Mouse (Mus musculus): ENCODE results near the gene Gm6583. TPM values are rescaled to one million over a fixed set of nuclear protein-coding genes. Genes with fewer than 3 reads are reported as not detected.

Gene Gm6583
- polyA plus RNA-seq, 1 experiment from 2014 or later = 0.26 TPM

DNA sequence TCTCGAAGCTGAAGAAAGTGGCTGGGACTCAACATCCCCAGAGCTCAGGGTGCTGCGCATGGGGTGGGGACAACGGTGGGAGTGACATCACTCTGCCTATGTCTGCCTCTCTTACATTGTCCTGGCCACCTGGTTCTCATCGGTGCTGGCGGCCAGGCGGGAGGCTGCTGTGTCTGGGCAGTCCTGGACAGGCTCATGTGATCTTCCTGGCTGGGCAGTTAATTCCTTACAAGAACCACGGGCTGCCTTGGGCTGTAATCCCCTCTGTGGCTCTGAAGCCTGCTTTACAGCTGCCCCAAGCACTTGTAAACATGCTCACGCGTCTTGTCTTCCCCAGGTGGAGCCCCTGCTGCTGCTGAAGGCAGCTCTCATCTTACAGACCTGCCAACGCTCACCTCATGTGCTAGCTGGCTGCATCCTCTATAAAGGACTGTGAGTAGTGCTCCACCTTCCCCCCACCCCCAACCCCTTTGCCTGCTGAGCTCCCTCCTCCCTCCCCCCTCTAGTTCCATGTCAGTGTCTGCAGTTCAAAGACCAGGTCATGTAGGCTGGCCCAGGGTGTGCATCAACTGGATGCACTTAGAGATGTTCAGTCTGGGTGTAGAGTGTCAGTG is 8.5 kb upstream of the Gm6583 start:
- no peak for ATAC-seq (ENCODE audit: low FRiP score)
- Histone ChIP-seq H3K4me3 (ENCODE audit: low read depth, low read length) (no peak overlapping the region), H3K4me1 (replicated peaks; ENCODE audit: control insufficient read depth, insufficient read depth, low read length) (no peaks in the 10 kb centered on the region), H3K4me2 (replicated peaks; ENCODE audit: low read depth, low read length) (no peak overlapping the region), H3K9me3 (ENCODE audit: control insufficient read depth, low read length) (no peaks in the 10 kb centered on the region), H3K36me3 (ENCODE audit: control insufficient read depth, insufficient read depth, low read length) (no peaks in the 10 kb centered on the region; the same call in 1 of the 2 replicates), H3K27ac (ENCODE audit: low read depth, low read length) (no peak overlapping the region), H3K9ac (ENCODE audit: low read depth, low read length) (no peak overlapping the region), H3K27me3 (ENCODE audit: control insufficient read depth, insufficient read depth, low read length) (no peaks in the 10 kb centered on the region)
- DNase-seq (ENCODE audit: low spot score) = no peak
- 78% methylated on average over 10 of the region's 10 CpGs for WGBS

DNA sequence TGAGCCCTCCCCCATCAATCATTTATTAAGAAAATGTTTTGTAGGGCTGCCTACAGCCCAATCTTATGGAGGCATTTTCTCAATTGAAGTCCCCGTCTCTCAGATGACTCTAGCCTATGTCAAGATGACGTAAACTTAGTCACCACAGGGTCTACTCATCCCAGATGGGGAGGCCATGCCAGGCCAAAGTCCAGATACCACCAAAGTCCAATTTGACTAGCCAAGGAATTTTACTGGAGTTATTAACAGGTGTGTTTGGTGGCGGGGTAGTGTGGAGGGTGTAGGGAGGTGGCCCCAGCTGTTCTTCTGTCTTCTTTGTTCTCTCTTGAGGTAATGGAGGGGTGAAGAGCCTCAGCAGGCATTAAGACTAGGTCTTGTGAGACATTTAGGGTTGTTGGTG is 4.2 kb upstream of the Gm6583 start:
- ATAC-seq (ENCODE audit: low FRiP score) (no peak), DNase-seq (ENCODE audit: low spot score) (no peak)
- Histone ChIP-seq H3K4me3 (ENCODE audit: low read depth, low read length) (no peak overlapping the region), H3K27me3 (ENCODE audit: control insufficient read depth, insufficient read depth, low read length) (no peaks in the 10 kb centered on the region), H3K27ac (ENCODE audit: low read depth, low read length) (no peak overlapping the region), H3K36me3 (ENCODE audit: control insufficient read depth, insufficient read depth, low read length) (no peaks in the 10 kb centered on the region; the same call in 1 of the 2 replicates), H3K4me2 (replicated peaks; ENCODE audit: low read depth, low read length) (no peak overlapping the region), H3K9ac (ENCODE audit: low read depth, low read length) (no peak overlapping the region), H3K9me3 (ENCODE audit: control insufficient read depth, low read length) (no peaks in the 10 kb centered on the region), H3K4me1 (replicated peaks; ENCODE audit: control insufficient read depth, insufficient read depth, low read length) (no peaks in the 10 kb centered on the region)
- WGBS = 95% methylated on average over 3 of the region's 3 CpGs

DNA sequence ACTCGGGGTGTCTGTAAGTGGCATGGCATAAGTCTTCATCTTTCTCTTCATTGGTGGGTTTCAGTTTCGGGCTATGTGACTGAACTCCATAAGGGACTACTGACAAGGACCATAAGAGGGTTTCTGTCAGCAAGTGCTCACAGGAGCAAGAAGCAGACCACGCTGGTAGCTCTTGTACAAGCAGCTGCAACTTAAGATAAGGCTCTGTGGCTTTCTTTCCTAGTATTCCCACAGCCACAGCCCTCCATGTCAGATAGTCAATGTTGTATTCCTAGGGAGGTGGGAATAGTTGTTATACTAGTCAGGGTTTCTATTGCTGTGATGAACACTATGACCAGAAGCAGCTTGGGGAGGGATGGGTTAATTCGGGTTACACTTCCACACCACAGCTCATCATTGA is 3.7 kb upstream of the Gm6583 start:
- Histone ChIP-seq H3K4me1 (replicated peaks; ENCODE audit: control insufficient read depth, insufficient read depth, low read length) (no peaks in the 10 kb centered on the region), H3K4me2 (replicated peaks; ENCODE audit: low read depth, low read length) (no peak overlapping the region), H3K9ac (ENCODE audit: low read depth, low read length) (no peak overlapping the region), H3K27me3 (ENCODE audit: control insufficient read depth, insufficient read depth, low read length) (no peaks in the 10 kb centered on the region), H3K4me3 (ENCODE audit: low read depth, low read length) (no peak overlapping the region), H3K9me3 (ENCODE audit: control insufficient read depth, low read length) (no peaks in the 10 kb centered on the region), H3K27ac (ENCODE audit: low read depth, low read length) (no peak overlapping the region), H3K36me3 (ENCODE audit: control insufficient read depth, insufficient read depth, low read length) (no peaks in the 10 kb centered on the region; the same call in 1 of the 2 replicates)
- DNase-seq (ENCODE audit: low spot score) = no peak
- ATAC-seq (ENCODE audit: low FRiP score) = no peak
- WGBS = 90% methylated on average over 4 of the region's 4 CpGs

DNA sequence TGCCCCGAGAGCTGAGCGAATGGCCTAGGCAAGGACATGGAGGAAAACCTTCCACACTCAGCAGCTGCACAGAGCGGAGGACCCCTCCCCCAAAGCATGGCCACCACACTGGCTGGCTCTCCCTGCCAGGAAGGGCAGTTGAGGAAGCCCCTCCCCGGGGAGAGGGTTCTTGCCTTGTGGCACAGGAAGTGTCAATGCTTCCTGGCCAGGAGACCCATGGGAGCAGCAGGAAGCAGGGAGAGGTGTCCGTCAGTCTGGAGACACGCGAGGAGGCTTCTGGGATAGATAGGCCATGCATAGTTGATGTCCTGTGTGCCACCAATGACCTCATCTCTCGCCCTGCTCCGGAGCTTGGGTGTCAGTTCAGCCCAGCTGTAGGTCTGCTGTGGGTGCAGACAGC is 489 bp upstream of the Gm6583 start:
- Histone ChIP-seq H3K27me3 (ENCODE audit: control insufficient read depth, insufficient read depth, low read length) (no peaks in the 10 kb centered on the region), H3K4me3 (ENCODE audit: low read depth, low read length) (no peak overlapping the region), H3K9ac (ENCODE audit: low read depth, low read length) (no peak overlapping the region), H3K4me2 (replicated peaks; ENCODE audit: low read depth, low read length) (no peak overlapping the region), H3K36me3 (ENCODE audit: control insufficient read depth, insufficient read depth, low read length) (no peaks in the 10 kb centered on the region), H3K4me1 (replicated peaks; ENCODE audit: control insufficient read depth, insufficient read depth, low read length) (no peaks in the 10 kb centered on the region), H3K27ac (ENCODE audit: low read depth, low read length) (no peak overlapping the region), H3K9me3 (ENCODE audit: control insufficient read depth, low read length) (no peaks in the 10 kb centered on the region)
- 84% methylated on average over 9 of the region's 9 CpGs for WGBS
- no peak for DNase-seq (ENCODE audit: low spot score)
- ATAC-seq (ENCODE audit: low FRiP score) = no peak

DNA sequence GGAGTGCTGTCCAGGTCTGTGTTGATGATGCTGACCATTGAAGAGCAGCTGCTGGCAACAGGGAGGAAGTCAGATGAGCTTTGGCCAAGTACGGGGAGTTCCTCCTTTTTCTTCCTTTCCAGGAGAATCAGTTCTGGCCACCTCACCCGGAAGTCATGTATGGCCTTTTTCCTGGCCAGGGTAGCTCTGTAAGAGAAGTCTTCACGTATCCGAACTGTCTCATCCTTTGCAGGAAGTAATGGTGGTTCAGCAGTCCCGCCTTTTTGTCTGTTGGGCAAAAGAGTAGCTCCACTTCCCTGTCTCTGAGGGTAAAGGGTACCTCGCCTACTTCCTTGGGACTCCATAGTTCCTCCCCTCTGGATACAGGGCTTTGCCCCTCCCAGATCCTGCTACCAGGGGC is 340 bp downstream of the Gm6583 start:
- Histone ChIP-seq H3K4me2 (replicated peaks; ENCODE audit: low read depth, low read length) (no peak overlapping the region), H3K9ac (ENCODE audit: low read depth, low read length) (no peak overlapping the region), H3K4me1 (replicated peaks; ENCODE audit: control insufficient read depth, insufficient read depth, low read length) (no peaks in the 10 kb centered on the region), H3K27ac (ENCODE audit: low read depth, low read length) (no peak overlapping the region), H3K4me3 (ENCODE audit: low read depth, low read length) (no peak overlapping the region), H3K36me3 (ENCODE audit: control insufficient read depth, insufficient read depth, low read length) (no peaks in the 10 kb centered on the region), H3K9me3 (ENCODE audit: control insufficient read depth, low read length) (no peaks in the 10 kb centered on the region), H3K27me3 (ENCODE audit: control insufficient read depth, insufficient read depth, low read length) (no peaks in the 10 kb centered on the region)
- no peak for ATAC-seq (ENCODE audit: low FRiP score)
- DNase-seq (ENCODE audit: low spot score) = no peak
- 89% methylated on average over 6 of the region's 6 CpGs for WGBS

DNA sequence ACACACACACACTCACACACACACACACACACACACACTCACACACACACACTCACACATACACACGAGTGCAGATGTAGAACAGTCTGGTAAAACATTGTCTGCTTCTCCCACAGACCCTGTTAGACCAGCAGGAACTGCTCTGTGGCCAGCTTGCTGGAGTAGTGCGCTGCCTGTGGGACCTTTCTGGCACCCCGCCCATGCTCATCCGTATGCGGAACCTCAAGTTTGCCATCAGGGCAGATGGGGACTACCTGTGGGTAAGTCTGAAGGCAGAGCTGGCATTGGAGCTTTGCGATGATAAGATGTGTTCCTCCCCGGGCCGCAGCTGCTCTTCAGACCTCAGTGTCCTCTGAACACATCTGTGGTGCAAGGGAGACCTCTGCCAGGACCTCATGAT is 6.7 kb downstream of the Gm6583 start:
- Histone ChIP-seq H3K4me1 (replicated peaks; ENCODE audit: control insufficient read depth, insufficient read depth, low read length) (no peaks in the 10 kb centered on the region), H3K9ac (ENCODE audit: low read depth, low read length) (no peak overlapping the region), H3K4me2 (replicated peaks; ENCODE audit: low read depth, low read length) (no peak overlapping the region), H3K27ac (ENCODE audit: low read depth, low read length) (no peak overlapping the region), H3K9me3 (ENCODE audit: control insufficient read depth, low read length) (no peaks in the 10 kb centered on the region), H3K4me3 (ENCODE audit: low read depth, low read length) (no peak overlapping the region), H3K27me3 (ENCODE audit: control insufficient read depth, insufficient read depth, low read length) (no peaks in the 10 kb centered on the region), H3K36me3 (ENCODE audit: control insufficient read depth, insufficient read depth, low read length) (0 out of 2 replicates have a peak, but pooled peaks cover 2% of the 10 kb centered on the region)
- WGBS = 92% methylated on average over 8 of the region's 8 CpGs
- DNase-seq (ENCODE audit: low spot score) = no peak
- no peak for ATAC-seq (ENCODE audit: low FRiP score)

DNA sequence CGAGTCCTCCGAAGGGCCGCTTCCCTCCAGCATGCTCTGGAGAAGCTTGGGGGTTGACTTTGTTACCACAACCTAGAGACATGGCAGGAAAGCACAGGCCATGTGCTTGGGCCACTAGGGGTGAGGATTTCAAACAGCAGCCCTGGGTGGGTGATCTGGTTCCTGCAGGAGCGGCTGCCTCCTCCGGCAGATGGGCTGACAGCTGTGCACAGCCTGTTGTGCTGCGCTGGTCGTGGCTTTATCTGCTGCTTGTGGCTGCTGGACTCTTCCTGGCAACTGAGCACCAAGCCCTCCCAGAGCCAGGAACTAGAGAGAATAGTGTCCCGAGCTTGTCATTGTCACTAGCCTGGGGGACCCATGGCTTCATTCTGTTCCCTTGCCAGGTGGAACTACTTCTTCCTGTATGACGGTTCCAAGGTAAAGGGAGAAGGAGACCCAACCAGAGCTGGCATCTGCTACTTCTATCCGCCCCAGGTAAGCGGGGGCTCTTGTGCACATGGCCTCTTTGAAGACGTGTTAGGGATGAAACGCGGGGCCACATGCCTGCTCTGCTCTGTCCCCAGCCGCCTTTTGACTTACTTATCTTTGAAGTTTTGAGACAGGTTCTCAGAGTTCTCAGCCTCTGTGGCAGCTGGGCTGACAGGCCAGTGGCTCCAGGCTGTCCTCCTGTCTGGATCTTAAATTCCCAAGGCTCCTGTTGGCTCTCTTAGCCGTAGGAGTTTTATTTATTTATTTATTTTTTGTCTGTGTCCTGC is 9.4 kb downstream of the Gm6583 start:
- ATAC-seq (ENCODE audit: low FRiP score) (no peak), DNase-seq (ENCODE audit: low spot score) (no peak)
- no peaks in the 10 kb centered on the region for H3K27me3 ChIP-seq (ENCODE audit: control insufficient read depth, insufficient read depth, low read length)
- H3K9ac ChIP-seq (ENCODE audit: low read depth, low read length) = no peak overlapping the region
- H3K9me3 ChIP-seq (ENCODE audit: control insufficient read depth, low read length) = no peaks in the 10 kb centered on the region
- peaks cover 8% of the 10 kb centered on the region for H3K4me1 ChIP-seq (replicated peaks; ENCODE audit: control insufficient read depth, insufficient read depth, low read length)
- no peak overlapping the region for H3K4me2 ChIP-seq (replicated peaks; ENCODE audit: low read depth, low read length)
- H3K36me3 ChIP-seq (ENCODE audit: control insufficient read depth, insufficient read depth, low read length) = 0 out of 2 replicates have a peak, but pooled peaks cover 2% of the 10 kb centered on the region
- 85% methylated on average over 16 of the region's 16 CpGs for WGBS
- no peak overlapping the region for H3K4me3 ChIP-seq (ENCODE audit: low read depth, low read length)
- no peak overlapping the region for H3K27ac ChIP-seq (ENCODE audit: low read depth, low read length)

DNA sequence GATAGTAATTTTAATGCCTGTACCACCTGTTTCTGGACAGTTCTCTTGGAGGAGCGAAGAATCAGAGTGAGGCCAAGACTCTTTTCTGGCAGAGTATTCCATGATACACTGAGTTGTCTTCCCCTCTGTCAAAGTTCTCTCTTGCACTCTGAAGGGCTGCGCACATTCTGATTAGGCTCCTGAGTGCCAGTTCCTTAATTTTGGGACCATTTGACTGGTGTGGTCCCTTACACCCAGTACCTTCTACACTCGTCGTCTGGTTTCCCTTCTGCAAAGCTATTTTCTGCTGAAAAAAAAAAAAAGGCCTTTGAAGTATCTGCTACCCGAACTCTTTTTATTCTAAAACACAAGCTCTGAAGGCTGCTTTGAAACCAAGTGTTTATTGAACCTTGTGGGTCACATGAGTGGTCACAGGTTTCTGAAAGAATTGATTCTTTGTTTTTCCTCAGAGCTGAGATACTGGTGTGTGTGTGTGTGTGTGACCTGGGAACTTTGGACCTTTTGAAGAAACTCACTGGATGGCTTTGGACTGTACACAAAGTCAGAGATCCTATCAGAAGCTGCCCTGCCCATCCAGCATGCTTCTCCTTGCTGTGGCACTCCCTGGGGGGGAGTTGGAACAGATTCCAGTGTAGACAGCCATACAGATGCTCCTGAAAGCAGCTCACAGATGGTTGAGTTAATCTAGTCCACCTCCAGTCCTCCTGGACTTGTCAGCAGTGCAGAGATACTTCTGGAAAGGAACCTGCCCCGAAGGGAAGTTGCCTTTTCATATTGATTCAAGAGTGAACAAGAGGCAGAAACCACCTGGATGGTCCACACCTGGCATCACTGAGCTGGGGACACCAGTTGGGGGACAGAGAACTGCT is 11.5 kb downstream of the Gm6583 start:
- Histone ChIP-seq H3K27me3 (ENCODE audit: control insufficient read depth, insufficient read depth, low read length) (no peaks in the 10 kb centered on the region), H3K27ac (ENCODE audit: low read depth, low read length) (no peak overlapping the region), H3K4me2 (replicated peaks; ENCODE audit: low read depth, low read length) (no peak overlapping the region), H3K4me3 (ENCODE audit: low read depth, low read length) (no peak overlapping the region), H3K4me1 (replicated peaks; ENCODE audit: control insufficient read depth, insufficient read depth, low read length) (peaks cover 8% of the 10 kb centered on the region), H3K9ac (ENCODE audit: low read depth, low read length) (no peak overlapping the region), H3K9me3 (ENCODE audit: control insufficient read depth, low read length) (no peaks in the 10 kb centered on the region), H3K36me3 (ENCODE audit: control insufficient read depth, insufficient read depth, low read length) (no peaks in the 10 kb centered on the region)
- 81% methylated on average over 6 of the region's 6 CpGs for WGBS
- ATAC-seq (ENCODE audit: low FRiP score) (no peak), DNase-seq (ENCODE audit: low spot score) (no peak)

All from hindbrain, embryonic 11.5 days (tissue).